Mouse (Mus musculus) small intestine, adult 2 months (tissue): ENCODE data around the gene Cd320.
"Not testable (repeated sequence)": the region's sequence is repeated elsewhere in the genome, so short reads cannot be mapped to it uniquely, and the experiment has no call there.

Source experiments
- CTCF ChIP-seq: fragments of 200-500 bp; IDR thresholded peaks from 2 replicates; pipeline ENCODE4 v1.5.1; 2012; ENCODE audit warnings: low read depth, mild to moderate bottlenecking, control low read depth, inconsistent platforms, low read length, moderate library complexity, mixed read lengths; ENCODE audit not compliant: insufficient replicate concordance, insufficient read length; ENCODE audit errors: extremely low read depth
- POLR2A ChIP-seq: fragments of 200-500 bp; IDR thresholded peaks from 2 replicates; pipeline ENCODE4 v1.6.1; 2012; ENCODE audit warnings: low read depth, mild to moderate bottlenecking, control low read depth, inconsistent platforms, low read length, moderate library complexity

DNA sequence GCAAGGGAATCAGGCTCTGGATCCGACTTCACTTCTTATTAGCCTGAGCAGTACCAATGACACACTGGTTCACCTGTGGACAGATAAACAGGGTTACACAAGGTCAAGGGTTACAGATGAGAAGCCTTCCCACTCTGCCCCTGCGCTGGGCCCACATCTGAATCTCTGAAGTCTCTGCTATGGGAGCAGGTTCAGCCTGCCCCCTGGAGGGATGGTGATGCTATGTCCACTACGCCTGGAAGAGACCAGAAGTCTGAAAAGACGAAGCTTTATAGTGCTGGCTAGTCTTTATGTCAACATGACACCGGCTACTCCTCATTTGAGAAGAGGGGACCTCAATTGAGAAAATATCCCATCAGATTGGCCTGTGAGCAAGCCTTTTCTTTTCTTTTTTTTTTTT lies 32.9 kb downstream of the Cd320 start:
- not testable (repeated sequence) for TF ChIP-seq CTCF, POLR2A
